Mouse (Mus musculus): ENCODE measurements at regions not wholly inside any gene's neighbourhood (a gene's known extent, or its start where the extent isn't known, plus 50 kb on each side); places are given as distances from the start of the nearest gene placed in this dataset.
A peak's percentile ranks its signal among the peaks of the same experiment; 100 is the strongest.

GRCm38 (mm10) chr3:143240545-143241383 is 359.0 kb upstream of the Pkn2 start:
- peak; percentile 62; the same call in 1 of the 2 replicates for ATAC-seq
- 79% methylated on average over 7 of the region's 7 CpGs for WGBS

GRCm38 (mm10) chr3:143238546-143238945 is 356.7 kb upstream of the Pkn2 start:
- no peak overlapping the region for H3K9ac ChIP-seq (ENCODE audit: low read depth, low read length)
- H3K4me2 ChIP-seq (ENCODE audit: low read length) = no peak overlapping the region
- 84% methylated on average over 6 of the region's 6 CpGs for WGBS
- no peaks in the 10 kb centered on the region for H3K27me3 ChIP-seq (ENCODE audit: control insufficient read depth, insufficient read depth, low read depth, low read length)
- no peaks in the 10 kb centered on the region for H3K36me3 ChIP-seq (ENCODE audit: control insufficient read depth, insufficient read depth, low read length)
- no peak overlapping the region for H3K27ac ChIP-seq (ENCODE audit: low read length)
- no peak for ATAC-seq
- no peaks in the 10 kb centered on the region for H3K4me1 ChIP-seq (ENCODE audit: control insufficient read depth, insufficient read depth, low read length)
- no peaks in the 10 kb centered on the region for H3K9me3 ChIP-seq (replicated peaks; ENCODE audit: control insufficient read depth, low read length, poor library complexity, severe bottlenecking)
- H3K4me3 ChIP-seq (ENCODE audit: low read depth, low read length) = no peak overlapping the region

More at GRCm38 (mm10) chr3:143240545-143241383, 359.0 kb upstream of the Pkn2 start:
- Histone ChIP-seq H3K4me3 (ENCODE audit: low read depth, low read length) (no peak overlapping the region), H3K4me2 (ENCODE audit: low read length) (no peak overlapping the region), H3K9ac (ENCODE audit: low read depth, low read length) (no peak overlapping the region), H3K27me3 (ENCODE audit: control insufficient read depth, insufficient read depth, low read depth, low read length) (no peaks in the 10 kb centered on the region), H3K36me3 (ENCODE audit: control insufficient read depth, insufficient read depth, low read length) (no peaks in the 10 kb centered on the region), H3K4me1 (ENCODE audit: control insufficient read depth, insufficient read depth, low read length) (no peaks in the 10 kb centered on the region), H3K9me3 (replicated peaks; ENCODE audit: control insufficient read depth, low read length, poor library complexity, severe bottlenecking) (no peaks in the 10 kb centered on the region), H3K27ac (ENCODE audit: low read length) (no peak overlapping the region)

DNA sequence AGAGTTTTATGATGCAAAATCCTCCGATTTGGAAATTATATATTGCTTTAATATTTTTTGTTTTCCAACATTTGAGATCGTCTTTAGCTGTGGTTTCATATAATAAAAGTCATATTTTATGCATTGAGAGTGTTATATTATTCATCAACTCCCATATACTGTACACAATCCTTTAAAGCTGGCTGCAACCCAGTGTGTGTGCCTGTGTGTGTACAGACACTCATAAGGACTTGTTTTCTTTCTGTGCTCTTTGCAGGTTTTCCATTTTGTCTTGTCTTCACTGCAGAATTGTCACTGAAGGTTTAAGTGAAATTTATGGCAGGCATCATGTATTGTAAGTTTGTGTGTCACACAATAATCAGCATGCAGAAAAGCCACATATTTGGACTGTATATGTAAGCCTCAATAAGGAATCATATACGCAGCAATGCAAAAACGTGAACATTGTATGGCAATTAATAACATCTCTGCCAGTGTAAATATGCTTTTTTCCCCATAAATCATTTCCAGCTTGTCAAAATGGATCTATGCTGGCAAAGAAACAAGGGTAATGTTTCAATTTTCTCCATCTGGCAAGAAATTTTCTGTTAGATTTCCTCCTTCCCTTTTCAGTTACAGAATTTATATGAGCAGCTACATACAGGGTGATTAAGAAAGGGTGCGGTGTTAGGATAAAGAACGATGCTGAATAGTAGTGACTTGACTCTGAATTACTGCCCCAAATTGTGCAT is 342.4 kb upstream of the Pkn2 start:
- Histone ChIP-seq H3K4me2 (ENCODE audit: low read length) (no peak overlapping the region), H3K4me3 (ENCODE audit: low read depth, low read length) (no peak overlapping the region), H3K27me3 (ENCODE audit: control insufficient read depth, insufficient read depth, low read depth, low read length) (no peaks in the 10 kb centered on the region), H3K9ac (ENCODE audit: low read depth, low read length) (no peak overlapping the region), H3K27ac (ENCODE audit: low read length) (no peak overlapping the region), H3K4me1 (ENCODE audit: control insufficient read depth, insufficient read depth, low read length) (no peaks in the 10 kb centered on the region), H3K9me3 (replicated peaks; ENCODE audit: control insufficient read depth, low read length, poor library complexity, severe bottlenecking) (no peaks in the 10 kb centered on the region), H3K36me3 (ENCODE audit: control insufficient read depth, insufficient read depth, low read length) (no peaks in the 10 kb centered on the region)
- ATAC-seq = no peak
- 81% methylated on average over 6 of the region's 6 CpGs for WGBS

DNA sequence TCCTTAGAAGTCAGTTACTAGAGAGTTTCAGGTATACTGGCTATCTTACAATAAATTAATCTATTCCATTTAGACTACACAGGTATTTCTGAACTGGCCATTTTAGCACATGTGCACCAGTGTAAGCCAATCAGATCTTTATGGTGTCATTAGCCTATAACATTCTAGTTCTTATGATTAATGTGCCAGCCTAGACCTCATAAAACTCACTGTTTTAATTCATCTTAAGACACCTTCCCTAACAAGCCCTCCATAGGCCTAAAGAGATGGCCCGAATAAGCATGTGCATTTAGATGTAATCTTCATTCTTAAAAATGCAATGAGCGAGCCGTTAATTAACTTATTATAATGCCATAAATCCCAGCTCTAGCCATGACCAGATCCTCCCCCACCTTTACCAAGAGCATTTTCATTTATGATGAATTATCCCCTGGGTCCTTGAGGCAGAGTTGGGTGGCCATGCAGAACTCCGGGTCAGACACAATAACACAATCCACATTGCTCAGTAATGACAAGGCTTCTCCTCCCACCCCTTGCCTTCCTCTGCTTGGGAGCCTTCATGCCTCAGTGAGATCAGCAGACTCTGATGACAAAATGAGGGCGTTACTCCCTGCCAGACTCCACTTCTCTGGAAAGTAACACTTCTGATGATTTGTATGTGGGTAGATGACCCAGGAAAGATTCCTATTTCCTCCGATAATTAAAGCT is 311.6 kb upstream of the Pkn2 start:
- Histone ChIP-seq H3K9me3 (replicated peaks; ENCODE audit: control insufficient read depth, low read length, poor library complexity, severe bottlenecking) (no peaks in the 10 kb centered on the region), H3K9ac (ENCODE audit: low read depth, low read length) (no peak overlapping the region), H3K27me3 (ENCODE audit: control insufficient read depth, insufficient read depth, low read depth, low read length) (no peaks in the 10 kb centered on the region), H3K4me1 (ENCODE audit: control insufficient read depth, insufficient read depth, low read length) (no peaks in the 10 kb centered on the region), H3K36me3 (ENCODE audit: control insufficient read depth, insufficient read depth, low read length) (no peaks in the 10 kb centered on the region), H3K4me2 (ENCODE audit: low read length) (no peak overlapping the region), H3K27ac (ENCODE audit: low read length) (no peak overlapping the region), H3K4me3 (ENCODE audit: low read depth, low read length) (no peak overlapping the region)
- 66% methylated on average over 6 of the region's 6 CpGs for WGBS
- no peak for ATAC-seq

DNA sequence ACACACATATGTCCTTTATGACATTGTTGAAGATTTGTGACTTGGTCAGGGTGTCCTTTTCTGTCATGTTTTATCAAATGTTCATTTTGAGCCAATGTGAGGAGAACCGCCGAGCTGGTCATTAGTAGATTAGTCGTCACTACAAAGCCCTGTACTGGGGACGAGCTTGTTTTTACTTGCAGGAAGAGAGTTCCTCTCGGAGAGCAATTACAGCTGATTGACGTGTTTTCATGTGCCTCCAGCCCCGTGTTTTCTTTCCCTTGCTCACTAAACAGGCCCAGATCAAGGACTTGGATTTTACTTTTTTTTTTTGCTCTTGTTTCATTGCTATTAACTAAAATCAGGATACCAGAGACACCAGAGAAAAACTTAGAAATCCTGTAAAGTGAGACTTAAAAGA is 307.1 kb upstream of the Pkn2 start:
- no peaks in the 10 kb centered on the region for H3K27me3 ChIP-seq (ENCODE audit: control insufficient read depth, insufficient read depth, low read depth, low read length)
- no peak overlapping the region for H3K4me2 ChIP-seq (ENCODE audit: low read length)
- ATAC-seq = no peak
- no peak overlapping the region for H3K4me3 ChIP-seq (ENCODE audit: low read depth, low read length)
- H3K4me1 ChIP-seq (ENCODE audit: control insufficient read depth, insufficient read depth, low read length) = no peaks in the 10 kb centered on the region
- H3K9ac ChIP-seq (ENCODE audit: low read depth, low read length) = no peak overlapping the region
- no peak overlapping the region for H3K27ac ChIP-seq (ENCODE audit: low read length)
- no peaks in the 10 kb centered on the region for H3K9me3 ChIP-seq (replicated peaks; ENCODE audit: control insufficient read depth, low read length, poor library complexity, severe bottlenecking)
- WGBS = 55% methylated on average over 7 of the region's 7 CpGs
- no peaks in the 10 kb centered on the region for H3K36me3 ChIP-seq (ENCODE audit: control insufficient read depth, insufficient read depth, low read length)

DNA sequence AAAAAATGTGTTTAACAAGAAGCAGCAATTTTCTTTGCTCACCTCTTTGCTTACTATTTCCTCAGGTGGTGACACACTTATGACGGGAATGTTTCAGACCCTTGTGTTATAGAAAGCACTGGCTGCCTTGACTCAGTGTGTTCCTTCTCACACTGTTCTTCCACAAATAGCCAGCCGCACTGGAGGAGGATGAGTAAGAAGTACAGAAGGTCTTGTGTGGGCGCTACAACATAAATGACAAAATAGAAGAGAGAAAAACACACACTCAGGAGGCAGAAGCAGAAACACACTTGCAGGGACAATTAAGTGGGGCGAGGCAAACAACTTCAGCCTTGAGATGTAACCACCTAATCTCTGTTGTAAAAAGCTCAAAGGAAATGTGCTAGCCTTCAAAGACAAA is 292.2 kb upstream of the Pkn2 start:
- no peak overlapping the region for H3K27ac ChIP-seq (ENCODE audit: low read length)
- WGBS = 91% methylated on average over 4 of the region's 4 CpGs
- H3K4me3 ChIP-seq (ENCODE audit: low read depth, low read length) = no peak overlapping the region
- no peak for ATAC-seq
- no peak overlapping the region for H3K9ac ChIP-seq (ENCODE audit: low read depth, low read length)
- H3K27me3 ChIP-seq (ENCODE audit: control insufficient read depth, insufficient read depth, low read depth, low read length) = no peaks in the 10 kb centered on the region
- H3K36me3 ChIP-seq (ENCODE audit: control insufficient read depth, insufficient read depth, low read length) = no peaks in the 10 kb centered on the region
- no peaks in the 10 kb centered on the region for H3K4me1 ChIP-seq (ENCODE audit: control insufficient read depth, insufficient read depth, low read length)
- no peak overlapping the region for H3K4me2 ChIP-seq (ENCODE audit: low read length)
- H3K9me3 ChIP-seq (replicated peaks; ENCODE audit: control insufficient read depth, low read length, poor library complexity, severe bottlenecking) = 0 out of 2 replicates have a peak, but pooled peaks cover 2% of the 10 kb centered on the region

- Histone ChIP-seq H3K27me3 (ENCODE audit: control insufficient read depth, insufficient read depth, low read depth, low read length) (no peaks in the 10 kb centered on the region), H3K27ac (ENCODE audit: low read length) (no peak overlapping the region), H3K9ac (ENCODE audit: low read depth, low read length) (no peak overlapping the region), H3K9me3 (replicated peaks; ENCODE audit: control insufficient read depth, low read length, poor library complexity, severe bottlenecking) (no peaks in the 10 kb centered on the region), H3K36me3 (ENCODE audit: control insufficient read depth, insufficient read depth, low read length) (no peaks in the 10 kb centered on the region), H3K4me3 (ENCODE audit: low read depth, low read length) (no peak overlapping the region), H3K4me1 (ENCODE audit: control insufficient read depth, insufficient read depth, low read length) (no peaks in the 10 kb centered on the region), H3K4me2 (ENCODE audit: low read length) (no peak overlapping the region)
- peak; percentile 48; the same call in 1 of the 2 replicates for ATAC-seq
- 46% methylated on average over 1 of the region's 1 CpGs for WGBS
Measured at GRCm38 (mm10) chr3:143162444-143162843, 280.6 kb upstream of the Pkn2 start.

DNA sequence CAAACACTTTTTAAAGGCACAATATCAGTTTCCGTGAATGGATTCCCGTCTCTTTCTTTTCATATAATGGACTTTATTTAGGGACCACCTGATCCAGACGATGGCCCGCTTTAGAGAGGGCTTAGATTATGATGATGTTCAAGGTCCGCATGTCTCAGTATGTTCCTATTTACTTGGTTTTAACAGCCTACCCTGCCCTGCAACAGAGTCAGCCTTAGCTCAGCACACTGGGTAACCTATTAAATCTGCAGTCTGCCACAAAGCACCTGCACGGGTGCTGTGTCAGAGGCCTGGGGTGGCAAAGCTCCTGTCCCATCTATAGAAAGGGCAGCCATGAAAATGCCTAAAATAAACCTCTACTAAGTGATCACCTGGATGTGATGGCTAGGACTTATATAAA is 280.2 kb upstream of the Pkn2 start:
- 83% methylated on average over 6 of the region's 6 CpGs for WGBS
- Histone ChIP-seq H3K36me3 (ENCODE audit: control insufficient read depth, insufficient read depth, low read length) (no peaks in the 10 kb centered on the region), H3K4me2 (ENCODE audit: low read length) (no peak overlapping the region), H3K9me3 (replicated peaks; ENCODE audit: control insufficient read depth, low read length, poor library complexity, severe bottlenecking) (no peaks in the 10 kb centered on the region), H3K27me3 (ENCODE audit: control insufficient read depth, insufficient read depth, low read depth, low read length) (no peaks in the 10 kb centered on the region), H3K4me1 (ENCODE audit: control insufficient read depth, insufficient read depth, low read length) (no peaks in the 10 kb centered on the region), H3K9ac (ENCODE audit: low read depth, low read length) (no peak overlapping the region), H3K4me3 (ENCODE audit: low read depth, low read length) (no peak overlapping the region), H3K27ac (ENCODE audit: low read length) (no peak overlapping the region)
- no peak for ATAC-seq

- H3K4me1 ChIP-seq (ENCODE audit: control insufficient read depth, insufficient read depth, low read length) = no peaks in the 10 kb centered on the region
- H3K36me3 ChIP-seq (ENCODE audit: control insufficient read depth, insufficient read depth, low read length) = no peaks in the 10 kb centered on the region
- no peak overlapping the region for H3K4me3 ChIP-seq (ENCODE audit: low read depth, low read length)
- WGBS = 36% methylated on average over 5 of the region's 5 CpGs
- no peak overlapping the region for H3K4me2 ChIP-seq (ENCODE audit: low read length)
- H3K27me3 ChIP-seq (ENCODE audit: control insufficient read depth, insufficient read depth, low read depth, low read length) = no peaks in the 10 kb centered on the region
- no peaks in the 10 kb centered on the region for H3K9me3 ChIP-seq (replicated peaks; ENCODE audit: control insufficient read depth, low read length, poor library complexity, severe bottlenecking)
- ATAC-seq = no peak
- H3K9ac ChIP-seq (ENCODE audit: low read depth, low read length) = no peak overlapping the region
- H3K27ac ChIP-seq (ENCODE audit: low read length) = no peak overlapping the region
Measured at GRCm38 (mm10) chr3:143158568-143158967, 276.8 kb upstream of the Pkn2 start.
